ENCODE assay signal across 1 mouse cellular context in the genomic region with DNA sequence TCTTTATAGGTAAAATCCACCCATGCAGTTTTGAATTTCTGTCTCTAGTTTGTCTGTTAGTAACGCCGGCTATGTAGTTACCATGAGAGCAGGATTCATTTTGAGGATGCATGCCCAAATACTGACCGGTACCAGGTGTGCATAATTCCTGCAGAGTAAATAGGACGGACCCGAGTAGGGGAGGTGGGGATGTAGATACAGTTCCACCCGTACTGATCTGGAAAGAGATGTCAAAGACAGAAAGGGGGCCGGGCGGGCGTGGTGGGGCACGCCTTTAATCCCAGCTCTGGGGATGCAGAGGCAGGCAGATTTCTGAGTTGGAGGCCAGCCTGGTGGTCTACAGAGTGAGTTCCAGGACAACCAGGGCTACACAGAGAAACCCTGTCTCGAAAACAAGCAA.
TF ChIP-seq lines count a peak whose summit lies in the region.

No protein-coding gene starts in this region.

TF ChIP-seq in MEL, 35 proteins besides CTCF, POLR2A, EP300 and RAD21:
- TF ChIP-seq CHD2 (IDR thresholded peaks at IDR 0.05; ENCODE audit: low read length) (no peak), NELFE (IDR thresholded peaks at IDR 0.05; ENCODE audit: low read depth, low read length) (no peak)
